Mouse (Mus musculus) hindbrain, embryonic 15.5 days (tissue): ENCODE measurements at regions not wholly inside any gene's neighbourhood (a gene's known extent, or its start where the extent isn't known, plus 50 kb on each side); places are given as distances from the start of the nearest gene placed in this dataset.
A peak's percentile ranks its signal among the peaks of the same experiment; 100 is the strongest.

Experiments
- ATAC-seq: fragments of 200-750 bp; cut with Nextera tagmentation; 2 replicates; pipeline ENCODE4 v1.8.0; 2017; ENCODE audit warnings: low read depth, moderate number of reproducible peaks, moderate TSS enrichment; ENCODE audit not compliant: low FRiP score
- H3K27ac ChIP-seq: fragments of 300-500 bp; sonication (generic); replicated peaks from 2 replicates; pipeline ENCODE4 v1.5.1; 2015; ENCODE audit warnings: mild to moderate bottlenecking, inconsistent platforms
- H3K27me3 ChIP-seq: fragments of 300-500 bp; sonication (generic); 2 replicates; pipeline ENCODE4 v1.6.1; 2015; ENCODE audit warnings: control low read depth, inconsistent platforms
- H3K36me3 ChIP-seq: fragments of 300-500 bp; sonication (generic); 2 replicates; pipeline ENCODE4 v1.6.1; 2015; ENCODE audit warnings: control low read depth, inconsistent platforms
- H3K4me1 ChIP-seq: fragments of 300-500 bp; sonication (generic); replicated peaks from 2 replicates; pipeline ENCODE4 v1.6.1; 2015; ENCODE audit warnings: control low read depth, inconsistent platforms
- H3K4me2 ChIP-seq: fragments of 300-500 bp; sonication (generic); 2 replicates; pipeline ENCODE4 v1.6.1; 2015; ENCODE audit warnings: moderate library complexity, mild to moderate bottlenecking, inconsistent platforms
- H3K4me3 ChIP-seq: fragments of 300-500 bp; sonication (generic); 2 replicates; pipeline ENCODE4 v1.5.1; 2015; ENCODE audit warnings: mild to moderate bottlenecking, inconsistent platforms
- H3K9ac ChIP-seq: fragments of 300-500 bp; sonication (generic); 2 replicates; pipeline ENCODE4 v1.6.1; 2015; ENCODE audit warnings: inconsistent platforms
- H3K9me3 ChIP-seq: fragments of 300-500 bp; sonication (generic); 2 replicates; pipeline ENCODE4 v1.6.1; 2016; ENCODE audit warnings: control low read depth, inconsistent platforms
- WGBS: fragments of 180-500 bp; shearing (Covaris S2); methylation state at CpG from one replicate; pipeline ENCODE4 v1.1.7; 2015; 5-methylcytosine and 5-hydroxymethylcytosine counted together

DNA sequence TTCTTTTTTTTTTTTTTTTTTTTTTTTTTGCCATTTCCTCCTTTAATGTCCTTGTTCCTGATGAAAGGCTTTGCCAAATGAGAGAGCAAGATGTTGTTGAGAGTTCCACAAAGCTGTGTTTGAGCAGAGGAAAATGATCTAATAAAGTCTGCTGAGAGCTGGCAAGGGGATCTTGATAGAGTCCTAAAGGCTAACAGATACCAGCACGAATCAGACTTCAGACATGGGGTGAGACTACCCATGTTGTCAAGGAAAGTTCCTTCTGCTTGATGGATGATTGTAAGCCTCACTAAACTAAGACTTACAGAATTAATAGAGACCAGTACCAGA, 665.2 kb upstream of the Fam92a start:
- no peak overlapping the region for H3K27ac ChIP-seq
- ATAC-seq: no peak
- WGBS: 88% methylated on average over 1 of the region's 1 CpGs
- no peaks in the 10 kb centered on the region for H3K36me3 ChIP-seq
- H3K9ac ChIP-seq: no peak overlapping the region
- H3K9me3 ChIP-seq: no peaks in the 10 kb centered on the region
- H3K4me1 ChIP-seq: no peaks in the 10 kb centered on the region
- no peak overlapping the region for H3K4me2 ChIP-seq
- no peaks in the 10 kb centered on the region for H3K27me3 ChIP-seq
- H3K4me3 ChIP-seq: no peak overlapping the region

DNA sequence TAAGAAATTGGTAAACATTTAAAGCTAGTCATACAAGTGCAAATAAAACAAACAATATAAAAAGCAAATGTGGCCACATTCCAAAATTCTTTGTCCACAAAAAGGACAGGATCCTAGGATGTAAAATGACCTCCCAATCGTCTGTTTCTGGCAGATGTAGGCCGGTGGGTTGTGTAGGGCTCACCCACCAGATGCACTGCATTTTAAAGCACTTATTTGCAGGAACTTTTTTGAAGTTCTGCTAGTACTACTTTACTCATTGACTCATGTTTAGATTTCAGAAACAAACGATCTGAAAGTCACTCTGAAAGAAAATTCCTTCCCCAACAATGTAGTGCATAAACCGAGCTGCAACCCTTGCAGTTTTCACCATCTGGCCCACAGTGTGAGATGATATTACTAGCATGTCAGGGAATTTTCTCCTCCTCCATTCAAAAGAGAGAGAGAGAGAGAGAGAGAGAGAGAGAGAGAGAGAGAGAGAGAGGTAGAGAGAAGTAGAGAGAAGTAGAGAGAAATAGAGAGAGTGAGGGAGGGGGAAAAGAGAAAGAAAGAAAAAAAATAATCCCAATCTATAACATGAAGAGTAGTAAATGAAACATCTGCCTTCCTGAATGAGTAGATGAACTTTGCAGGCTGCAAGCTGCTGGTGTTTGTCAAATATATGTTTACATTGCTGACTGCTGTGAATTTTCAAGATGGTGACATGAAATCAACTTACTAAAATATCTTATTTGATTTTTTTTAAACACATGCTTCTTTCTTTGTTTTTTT, 664.7 kb upstream of the Fam92a start:
- no peak overlapping the region for H3K4me3 ChIP-seq
- H3K27me3 ChIP-seq: no peaks in the 10 kb centered on the region
- no peak for ATAC-seq
- no peaks in the 10 kb centered on the region for H3K4me1 ChIP-seq
- H3K36me3 ChIP-seq: no peaks in the 10 kb centered on the region
- WGBS: 79% methylated on average over 4 of the region's 4 CpGs
- H3K27ac ChIP-seq: no peak overlapping the region
- H3K9ac ChIP-seq: no peak overlapping the region
- no peaks in the 10 kb centered on the region for H3K9me3 ChIP-seq
- H3K4me2 ChIP-seq: no peak overlapping the region

DNA sequence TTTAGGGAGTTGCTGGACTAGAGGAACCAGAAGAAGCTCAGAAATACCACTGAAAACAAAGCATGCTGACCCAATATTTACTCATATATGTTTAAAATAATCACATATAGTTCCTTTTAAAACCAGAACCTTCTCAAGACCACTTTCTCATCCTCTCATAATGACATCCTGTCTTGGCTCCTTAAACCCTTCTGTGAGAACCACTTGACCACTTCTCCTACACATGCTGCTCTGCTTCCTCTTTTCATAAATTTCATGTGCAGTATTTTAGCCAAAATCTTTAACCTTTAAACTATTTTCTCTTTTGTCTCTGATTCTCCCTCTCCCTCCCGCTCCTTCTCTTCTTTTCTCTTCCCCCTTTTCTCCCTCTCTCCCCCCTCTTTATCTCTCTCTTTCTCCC, 654.6 kb upstream of the Fam92a start:
- ATAC-seq: no peak
- no peak overlapping the region for H3K4me3 ChIP-seq
- H3K36me3 ChIP-seq: no peaks in the 10 kb centered on the region
- H3K27me3 ChIP-seq: no peaks in the 10 kb centered on the region
- 98% methylated on average over 1 of the region's 1 CpGs for WGBS
- no peaks in the 10 kb centered on the region for H3K4me1 ChIP-seq
- no peak overlapping the region for H3K9ac ChIP-seq
- H3K9me3 ChIP-seq: no peaks in the 10 kb centered on the region
- H3K4me2 ChIP-seq: no peak overlapping the region
- no peak overlapping the region for H3K27ac ChIP-seq

DNA sequence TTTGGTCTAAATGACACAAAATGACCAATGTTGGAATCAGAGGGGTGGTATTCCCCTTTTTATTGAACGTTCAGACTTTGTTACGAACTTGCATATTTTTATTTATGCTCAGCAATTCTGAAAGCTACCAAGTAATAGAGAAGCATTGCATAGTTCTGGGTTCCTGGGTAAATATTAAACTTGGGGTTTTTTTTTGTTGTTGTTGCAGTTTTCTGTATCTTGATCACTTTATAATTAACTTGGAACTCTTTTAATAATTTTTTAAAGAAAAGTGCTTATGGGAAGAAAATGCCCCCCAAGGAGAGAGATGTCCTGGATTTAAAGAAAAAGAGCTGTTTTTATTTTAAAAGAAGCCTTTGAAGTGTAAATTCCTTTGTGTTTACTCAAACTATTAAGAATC, 642.4 kb upstream of the Fam92a start:
- Histone ChIP-seq H3K4me1 (no peaks in the 10 kb centered on the region), H3K9ac (no peak overlapping the region), H3K4me3 (no peak overlapping the region), H3K9me3 (no peaks in the 10 kb centered on the region), H3K36me3 (no peaks in the 10 kb centered on the region), H3K4me2 (no peak overlapping the region), H3K27ac (no peak overlapping the region), H3K27me3 (no peaks in the 10 kb centered on the region)
- WGBS: 87% methylated on average over 2 of the region's 2 CpGs
- no peak for ATAC-seq

DNA sequence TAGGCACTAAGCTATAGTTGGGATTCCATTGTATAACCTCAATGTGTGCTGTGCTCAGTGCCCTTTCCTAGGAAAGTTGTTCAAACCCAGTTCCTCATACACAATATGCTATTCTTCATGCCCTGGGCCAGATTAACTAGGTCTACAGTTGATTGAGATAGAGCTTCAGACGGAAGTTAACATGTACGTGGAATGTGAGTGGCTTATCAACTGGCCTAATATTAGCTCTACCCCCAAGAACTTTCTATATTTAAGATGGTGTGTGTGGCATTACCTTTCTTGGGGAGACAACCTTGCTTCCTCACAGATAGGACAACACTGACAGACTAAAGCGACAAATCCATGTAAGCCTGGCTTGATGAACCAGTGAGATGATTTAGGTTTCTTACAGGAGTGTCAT, 629.4 kb upstream of the Fam92a start:
- ATAC-seq: no peak
- WGBS: 90% methylated on average over 3 of the region's 3 CpGs
- Histone ChIP-seq H3K9me3 (no peaks in the 10 kb centered on the region), H3K4me2 (no peak overlapping the region), H3K36me3 (no peaks in the 10 kb centered on the region), H3K4me3 (no peak overlapping the region), H3K27me3 (no peaks in the 10 kb centered on the region), H3K4me1 (no peaks in the 10 kb centered on the region), H3K9ac (no peak overlapping the region), H3K27ac (no peak overlapping the region)

DNA sequence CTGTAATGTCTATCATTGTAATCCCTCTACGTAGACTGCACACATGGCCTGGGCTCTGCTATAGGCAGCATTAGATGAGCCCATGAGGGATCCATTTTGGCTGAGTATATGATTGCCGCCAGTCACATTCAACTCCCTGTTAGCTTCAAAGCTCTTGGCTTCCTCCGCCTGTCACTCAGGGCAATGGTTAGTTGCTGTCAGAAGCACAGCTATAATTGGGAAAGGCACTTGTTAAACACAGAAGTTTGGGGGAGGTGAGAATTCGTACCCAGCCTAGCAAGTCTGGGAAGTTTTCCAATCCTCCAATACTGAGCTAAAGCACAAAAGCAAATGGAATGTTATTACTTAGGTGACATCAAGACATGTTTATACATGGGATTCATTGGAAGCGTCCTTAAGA, 627.7 kb upstream of the Fam92a start:
- no peaks in the 10 kb centered on the region for H3K36me3 ChIP-seq
- H3K4me1 ChIP-seq: no peaks in the 10 kb centered on the region
- H3K9ac ChIP-seq: no peak overlapping the region
- H3K4me3 ChIP-seq: no peak overlapping the region
- WGBS: 68% methylated on average over 5 of the region's 5 CpGs
- no peak for ATAC-seq
- H3K27me3 ChIP-seq: no peaks in the 10 kb centered on the region
- no peak overlapping the region for H3K4me2 ChIP-seq
- H3K27ac ChIP-seq: no peak overlapping the region
- no peaks in the 10 kb centered on the region for H3K9me3 ChIP-seq

DNA sequence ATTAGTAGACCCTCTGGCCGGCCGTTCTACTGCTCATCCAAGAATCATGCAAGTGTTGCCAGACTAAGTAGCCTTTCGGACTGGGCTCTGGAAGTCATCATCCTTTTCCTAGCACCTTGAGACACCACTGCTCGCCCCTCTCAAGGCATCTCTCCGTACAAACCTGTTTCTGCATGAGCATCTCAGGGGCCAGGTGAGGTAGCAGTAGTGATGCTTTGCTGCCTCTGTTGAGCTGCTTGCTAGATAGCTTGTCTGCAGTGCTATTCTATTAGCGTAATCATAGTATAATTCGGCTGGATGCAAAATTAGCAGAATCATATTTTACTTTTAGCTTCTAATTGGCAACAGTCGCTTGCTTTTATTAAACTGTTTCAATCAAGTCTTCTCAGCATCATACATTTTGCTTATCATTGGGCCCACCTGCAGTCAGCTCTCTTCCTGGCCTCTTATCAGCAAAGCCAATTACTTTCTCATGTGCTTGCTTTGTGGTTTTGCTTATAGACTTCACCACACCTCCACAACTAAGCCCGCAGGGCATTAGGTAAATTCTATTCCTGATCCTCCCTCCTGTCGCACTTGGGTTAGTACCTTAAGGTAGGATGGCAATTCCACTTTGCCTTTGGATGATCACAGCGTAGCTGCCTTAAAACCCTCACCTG, 621.1 kb upstream of the Fam92a start:
- ATAC-seq: no peak
- no peaks in the 10 kb centered on the region for H3K9me3 ChIP-seq
- H3K4me1 ChIP-seq: peaks cover 12% of the 10 kb centered on the region
- H3K27ac ChIP-seq: peak overlapping the region; percentile 53; the same call in 1 of the 2 replicates
- H3K4me2 ChIP-seq: peak overlapping the region; percentile 42; the same call in 1 of the 2 replicates
- 64% methylated on average over 11 of the region's 11 CpGs for WGBS
- H3K4me3 ChIP-seq: no peak overlapping the region
- H3K27me3 ChIP-seq: no peaks in the 10 kb centered on the region
- H3K9ac ChIP-seq: no peak overlapping the region
- no peaks in the 10 kb centered on the region for H3K36me3 ChIP-seq

DNA sequence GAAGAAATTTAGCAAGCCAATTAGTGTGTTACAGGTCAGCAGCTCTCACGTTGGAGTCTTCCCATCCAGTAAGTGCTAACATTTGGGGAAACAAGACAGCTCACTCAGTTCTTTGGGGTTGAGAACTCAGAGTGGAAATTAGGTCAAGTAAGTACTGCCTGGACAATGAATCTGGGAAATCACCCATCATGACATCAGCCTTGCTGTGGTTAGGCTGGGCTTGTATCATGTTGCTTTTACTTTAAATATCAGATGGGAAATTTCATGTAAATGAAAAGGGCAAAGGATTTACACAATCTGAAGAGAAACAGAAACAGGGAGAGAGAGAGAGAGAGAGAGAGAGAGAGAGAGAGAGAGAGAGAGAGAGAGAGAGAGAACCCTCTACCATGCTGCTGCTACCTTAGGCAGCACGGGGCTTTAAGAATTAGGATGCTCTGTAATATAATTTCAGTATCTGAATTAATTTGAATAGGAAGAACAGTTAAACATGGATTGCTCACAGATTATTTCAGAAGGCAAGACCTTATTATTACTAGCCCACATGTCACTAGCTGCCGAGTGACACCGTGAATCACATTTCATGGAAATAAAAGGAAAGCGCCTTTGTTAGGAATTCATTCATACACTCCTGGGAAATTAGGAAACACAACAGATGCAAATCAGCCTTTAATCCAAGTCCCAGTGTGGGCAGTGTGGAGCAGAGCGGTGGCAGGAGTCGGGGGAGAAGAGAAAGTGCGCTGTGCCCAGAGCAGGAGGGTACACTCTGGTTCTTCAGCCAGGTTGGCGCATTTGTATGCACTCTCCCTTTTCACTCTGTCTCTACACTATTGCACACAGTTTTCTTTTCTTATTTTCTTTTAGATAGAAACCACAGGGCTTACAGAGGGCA, 620.2 kb upstream of the Fam92a start:
- Histone ChIP-seq H3K4me3 (no peak overlapping the region), H3K9ac (0 out of 2 replicates have a peak overlapping the region, but pooled peaks have one; percentile 22), H3K27ac (peak overlapping the region; percentile 53; the same call in 1 of the 2 replicates), H3K4me2 (peak overlapping the region; percentile 42), H3K36me3 (no peaks in the 10 kb centered on the region), H3K9me3 (no peaks in the 10 kb centered on the region), H3K27me3 (no peaks in the 10 kb centered on the region), H3K4me1 (peaks cover 12% of the 10 kb centered on the region)
- WGBS: 35% methylated on average over 9 of the region's 9 CpGs
- peak; percentile 48; the same call in 1 of the 2 replicates for ATAC-seq

DNA sequence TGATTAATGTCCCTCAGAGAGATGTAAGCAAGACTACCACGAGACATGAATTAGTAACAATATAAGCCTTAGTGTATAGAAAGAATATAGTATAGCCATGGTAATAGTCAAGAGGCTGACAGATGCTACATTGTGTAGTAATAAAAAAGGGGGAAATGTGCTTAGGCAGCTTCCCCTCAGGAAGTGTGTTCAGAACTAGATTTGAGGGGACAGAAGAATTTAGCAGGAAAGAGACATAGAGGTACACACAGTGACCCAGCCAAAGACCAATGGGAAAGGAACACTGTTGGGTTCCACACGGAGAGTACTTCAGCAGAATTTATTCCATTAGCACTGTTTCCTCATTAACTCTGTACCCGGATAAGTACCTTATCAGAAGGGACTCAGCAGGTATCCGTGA, 614.0 kb upstream of the Fam92a start:
- H3K27me3 ChIP-seq: no peaks in the 10 kb centered on the region
- no peak overlapping the region for H3K4me2 ChIP-seq
- H3K9ac ChIP-seq: no peak overlapping the region
- H3K36me3 ChIP-seq: no peaks in the 10 kb centered on the region
- no peaks in the 10 kb centered on the region for H3K9me3 ChIP-seq
- no peak overlapping the region for H3K27ac ChIP-seq
- no peak overlapping the region for H3K4me3 ChIP-seq
- H3K4me1 ChIP-seq: no peaks in the 10 kb centered on the region; the same call in 1 of the 2 replicates
- no peak for ATAC-seq
- 67% methylated on average over 4 of the region's 4 CpGs for WGBS

DNA sequence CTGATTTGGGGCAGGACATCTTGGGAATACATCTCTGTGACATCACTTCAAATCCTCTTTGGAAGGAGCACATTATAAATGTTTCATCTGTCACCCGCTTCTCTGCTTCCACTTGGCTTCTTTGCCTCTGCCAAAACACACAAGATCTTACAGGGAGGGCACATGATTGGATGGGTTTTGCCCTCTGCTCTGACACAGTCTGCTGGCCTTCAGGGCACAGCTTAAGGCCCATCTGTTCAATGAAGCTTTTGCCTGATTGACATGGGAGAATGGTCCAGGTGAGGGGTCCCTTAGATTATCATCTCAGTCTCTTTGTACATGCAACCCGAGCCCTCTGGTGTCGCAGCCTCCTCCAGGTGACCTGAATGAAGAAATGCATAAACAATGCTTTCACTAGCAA, 612.7 kb upstream of the Fam92a start:
- 64% methylated on average over 3 of the region's 3 CpGs for WGBS
- Histone ChIP-seq H3K9ac (no peak overlapping the region), H3K27me3 (no peaks in the 10 kb centered on the region), H3K27ac (no peak overlapping the region), H3K4me2 (no peak overlapping the region), H3K36me3 (no peaks in the 10 kb centered on the region), H3K9me3 (no peaks in the 10 kb centered on the region), H3K4me1 (no peaks in the 10 kb centered on the region; the same call in 1 of the 2 replicates), H3K4me3 (no peak overlapping the region)
- ATAC-seq: no peak

DNA sequence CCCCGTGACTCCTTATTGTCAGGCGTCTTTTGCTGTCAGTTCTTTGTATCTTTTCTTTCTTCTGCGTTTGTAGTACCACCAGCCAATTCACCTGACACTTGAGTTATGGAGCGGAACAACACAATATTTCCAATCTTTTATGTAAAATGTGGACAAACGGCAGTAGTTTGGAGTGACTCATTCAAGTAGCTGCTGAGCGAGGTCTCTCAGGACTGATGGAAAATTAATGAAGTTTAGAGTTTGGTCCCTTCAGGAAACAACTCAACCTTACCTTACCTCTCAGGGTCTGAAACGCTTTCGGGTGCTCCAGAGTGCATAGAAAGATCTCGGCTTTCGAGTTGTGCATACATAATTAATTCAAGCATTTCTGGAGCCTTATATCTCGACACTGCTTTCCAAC, 612.3 kb upstream of the Fam92a start:
- no peaks in the 10 kb centered on the region for H3K9me3 ChIP-seq
- H3K27me3 ChIP-seq: no peaks in the 10 kb centered on the region
- H3K4me1 ChIP-seq: no peaks in the 10 kb centered on the region; the same call in 1 of the 2 replicates
- H3K4me2 ChIP-seq: no peak overlapping the region
- no peak for ATAC-seq
- no peak overlapping the region for H3K4me3 ChIP-seq
- no peaks in the 10 kb centered on the region for H3K36me3 ChIP-seq
- no peak overlapping the region for H3K9ac ChIP-seq
- WGBS: 60% methylated on average over 11 of the region's 11 CpGs
- no peak overlapping the region for H3K27ac ChIP-seq
